Mouse (Mus musculus): ENCODE measurements around the gene Txndc2. TPM values are rescaled to one million over a fixed set of nuclear protein-coding genes. Genes with fewer than 3 reads are reported as not detected.

Gene Txndc2
- total RNA-seq (2021), result 10 to 100 TPM; 23.7 to 24.4 TPM
- long read RNA-seq, experiment 1, result 0 reads
- long read RNA-seq, experiment 2, partial matches to known transcripts, result 1 of 7 reads
- long read RNA-seq, experiment 2, other reads (novel, unspliced or antisense), result 6 of 7 reads

- no peak for DNase-seq (ENCODE audit: low spot score in 2 of 2)
Observed at GRCm38 (mm10) chr17:65641734-65642218, at the start of gene Txndc2. Gene Txndc2 (minus strand): TSS chr17:65642168.

GRCm38 (mm10) chr17:65683731-65684130 is 41.8 kb upstream of the Txndc2 start:
- no peak for DNase-seq (ENCODE audit: low spot score in 2 of 2)

GRCm38 (mm10) chr17:65683316-65683715 is 41.3 kb upstream of the Txndc2 start:
- no peak for DNase-seq (ENCODE audit: low spot score in 2 of 2)

- DNase-seq (ENCODE audit: low spot score in 2 of 2), result no peak
Observed at GRCm38 (mm10) chr17:65682071-65682680, 40.2 kb upstream of the Txndc2 start.

- no peak for DNase-seq (ENCODE audit: low spot score in 2 of 2)
Observed at GRCm38 (mm10) chr17:65681516-65681915, 39.5 kb upstream of the Txndc2 start.

GRCm38 (mm10) chr17:65680801-65681412 is 38.9 kb upstream of the Txndc2 start:
- no peak for DNase-seq (ENCODE audit: low spot score in 2 of 2)

GRCm38 (mm10) chr17:65679806-65680446 is 38.0 kb upstream of the Txndc2 start:
- DNase-seq (ENCODE audit: low spot score in 2 of 2), result no peak

GRCm38 (mm10) chr17:65677742-65678141 is 35.8 kb upstream of the Txndc2 start:
- no peak for DNase-seq (ENCODE audit: low spot score in 2 of 2)

GRCm38 (mm10) chr17:65676536-65676935 is 34.6 kb upstream of the Txndc2 start:
- no peak for DNase-seq (ENCODE audit: low spot score in 2 of 2)

- no peak for DNase-seq (ENCODE audit: low spot score in 2 of 2)
Observed at GRCm38 (mm10) chr17:65675985-65676384, 34.0 kb upstream of the Txndc2 start.

GRCm38 (mm10) chr17:65674710-65675171 is 32.8 kb upstream of the Txndc2 start:
- DNase-seq (ENCODE audit: low spot score in 2 of 2), result no peak

GRCm38 (mm10) chr17:65672926-65673325 is 31.0 kb upstream of the Txndc2 start:
- DNase-seq (ENCODE audit: low spot score in 2 of 2), result no peak

- DNase-seq (ENCODE audit: low spot score in 2 of 2), result no peak
Observed at GRCm38 (mm10) chr17:65669061-65669460, 27.1 kb upstream of the Txndc2 start.

- DNase-seq (ENCODE audit: low spot score in 2 of 2), result no peak
Observed at GRCm38 (mm10) chr17:65667792-65668191, 25.8 kb upstream of the Txndc2 start.

- no peak for DNase-seq (ENCODE audit: low spot score in 2 of 2)
Observed at GRCm38 (mm10) chr17:65666388-65667161, 24.6 kb upstream of the Txndc2 start.

GRCm38 (mm10) chr17:65665786-65666387 is 23.9 kb upstream of the Txndc2 start:
- DNase-seq (ENCODE audit: low spot score in 2 of 2), result no peak

GRCm38 (mm10) chr17:65663329-65664078 is 21.5 kb upstream of the Txndc2 start:
- DNase-seq (ENCODE audit: low spot score in 2 of 2), result no peak

- DNase-seq (ENCODE audit: low spot score in 2 of 2), result no peak
Observed at GRCm38 (mm10) chr17:65662662-65663061, 20.7 kb upstream of the Txndc2 start.

- DNase-seq (ENCODE audit: low spot score in 2 of 2), result no peak
Observed at GRCm38 (mm10) chr17:65658416-65658815, 16.4 kb upstream of the Txndc2 start.

- no peak for DNase-seq (ENCODE audit: low spot score in 2 of 2)
Observed at GRCm38 (mm10) chr17:65657958-65658357, 16.0 kb upstream of the Txndc2 start.
